Comparison of ENCODE assay signal across 8 mouse cellular contexts in genomic region chr3:144203988-144204412, GRCm38 (mm10). TPM values are rescaled to one million over a fixed set of nuclear protein-coding genes. Genes with fewer than 3 reads are reported as not detected.
A peak's percentile ranks its signal among the peaks of the same experiment; 100 is the strongest.
DNase-seq lines count a peak whose midpoint lies in the region; ATAC-seq lines count a peak whose summit lies in the region.

No protein-coding gene starts in this region.

- no peak for DNase-seq in lung, postnatal 14 days
- DNase-seq in c-Kit-positive CD71-positive TER-119-positive erythroid progenitor cells, embryonic 14.5 days (ENCODE audit: low spot score): peak; percentile 28
- peak; percentile 63 for DNase-seq in midbrain, embryonic 14.5 days
- no peak for DNase-seq in ovary, postnatal 10 days (ENCODE audit: low spot score)
- no peak for DNase-seq in thymus, postnatal 25 days
- DNase-seq in thymus, adult 18-20 months: no peak

- WGBS in lung, embryonic 15.5 days: 0% methylated on average over 5 of the region's 5 CpGs
- WGBS in hindbrain, embryonic 13.5 days: 0% methylated on average over 5 of the region's 5 CpGs
- WGBS in midbrain, embryonic 14.5 days: 0% methylated on average over 5 of the region's 5 CpGs

- ATAC-seq in lung, embryonic 15.5 days (ENCODE audit: borderline replicate concordance, extremely low read depth, low FRiP score, low TSS enrichment): no peak
- no peak for ATAC-seq in hindbrain, embryonic 13.5 days (ENCODE audit: low FRiP score)
- ATAC-seq in midbrain, embryonic 14.5 days (ENCODE audit: low FRiP score, low TSS enrichment): no peak

- H3K36me3 ChIP-seq in lung, embryonic 15.5 days: peaks cover 5% of the 10 kb centered on the region; the same call in 1 of the 2 replicates
- H3K36me3 ChIP-seq in hindbrain, embryonic 13.5 days: peaks cover 3% of the 10 kb centered on the region; the same call in 1 of the 2 replicates
- no peaks in the 10 kb centered on the region for H3K36me3 ChIP-seq in midbrain, embryonic 14.5 days (ENCODE audit: control insufficient read depth, insufficient read depth, low read length)

- H3K9me3 ChIP-seq in lung, embryonic 15.5 days: no peaks in the 10 kb centered on the region
- no peaks in the 10 kb centered on the region for H3K9me3 ChIP-seq in hindbrain, embryonic 13.5 days
- no peaks in the 10 kb centered on the region for H3K9me3 ChIP-seq in midbrain, embryonic 14.5 days (ENCODE audit: control insufficient read depth, low read length)

- peaks cover 32% of the 10 kb centered on the region for H3K4me1 ChIP-seq in lung, embryonic 15.5 days
- H3K4me1 ChIP-seq in hindbrain, embryonic 13.5 days (replicated peaks): peaks cover 45% of the 10 kb centered on the region
- H3K4me1 ChIP-seq in midbrain, embryonic 14.5 days (ENCODE audit: control insufficient read depth, insufficient read depth, low read length): peaks cover 22% of the 10 kb centered on the region

- H3K4me3 ChIP-seq in lung, embryonic 15.5 days: peak overlapping the region; percentile 95
- peak overlapping the region; percentile 81 for H3K4me3 ChIP-seq in hindbrain, embryonic 13.5 days
- H3K4me3 ChIP-seq in midbrain, embryonic 14.5 days (replicated peaks; ENCODE audit: low read depth, low read length): peak overlapping the region; percentile 66

- peak overlapping the region; percentile 95 for H3K9ac ChIP-seq in lung, embryonic 15.5 days
- peak overlapping the region; percentile 96 for H3K9ac ChIP-seq in hindbrain, embryonic 13.5 days
- H3K9ac ChIP-seq in midbrain, embryonic 14.5 days (replicated peaks; ENCODE audit: low read length): peak overlapping the region; percentile 84

- no peaks in the 10 kb centered on the region for H3K27me3 ChIP-seq in lung, embryonic 15.5 days
- H3K27me3 ChIP-seq in hindbrain, embryonic 13.5 days: no peaks in the 10 kb centered on the region
- H3K27me3 ChIP-seq in midbrain, embryonic 14.5 days (ENCODE audit: control insufficient read depth, insufficient read depth, low read length): no peaks in the 10 kb centered on the region

- H3K4me2 ChIP-seq in lung, embryonic 15.5 days: peak overlapping the region; percentile 87
- H3K4me2 ChIP-seq in hindbrain, embryonic 13.5 days: peak overlapping the region; percentile 90
- H3K4me2 ChIP-seq in midbrain, embryonic 14.5 days (ENCODE audit: low read length): peak overlapping the region; percentile 71

- H3K27ac ChIP-seq in lung, embryonic 15.5 days: peak overlapping the region; percentile 100
- H3K27ac ChIP-seq in hindbrain, embryonic 13.5 days: peak overlapping the region; percentile 99
- H3K27ac ChIP-seq in midbrain, embryonic 14.5 days (replicated peaks; ENCODE audit: low read depth, low read length): peak overlapping the region; percentile 96

RNA-seq across cellular contexts. Expression of gene Lmo4, which starts 1.0 kb away (rescaled TPM):
- polyA plus RNA-seq in lung, embryonic 15.5 days (2015; fragmentation: Nextera tagmentation; extraction: Ambion mirVana): 60.7 and 61.7 TPM in 2 replicates
- 99.1 and 107 TPM in 2 replicates for polyA plus RNA-seq in hindbrain, embryonic 13.5 days (2015; fragmentation: Nextera tagmentation; extraction: Ambion mirVana)
- 67.5 and 87.9 TPM in 2 replicates for polyA plus RNA-seq in midbrain, embryonic 14.5 days (2014; fragmentation: Nextera tagmentation; extraction: Ambion mirVana)

Comparison
In these comparisons a context has a peak if more than half of its experiments do, and no peak if none do; other contexts are left out.
1. DNase-seq: peak in c-Kit-positive CD71-positive TER-119-positive erythroid progenitor cells, embryonic 14.5 days (single experiment) and midbrain, embryonic 14.5 days (single experiment); none in lung, postnatal 14 days (single experiment), ovary, postnatal 10 days (single experiment), thymus, postnatal 25 days (single experiment) and thymus, adult 18-20 months (0 of 2).
2. Peak in every context shown above with its lines, with median percentiles within 50 percentile points of each other: H3K27ac ChIP-seq, H3K4me2 ChIP-seq, H3K4me3 ChIP-seq and H3K9ac ChIP-seq.